Mouse (Mus musculus): ENCODE measurements around the gene Rslcan18.
A peak's percentile ranks its signal among the peaks of the same experiment; 100 is the strongest.
"Not testable (repeated sequence)": the region's sequence is repeated elsewhere in the genome, so short reads cannot be mapped to it uniquely, and the experiment has no call there.

Rslcan18 gene

DNA sequence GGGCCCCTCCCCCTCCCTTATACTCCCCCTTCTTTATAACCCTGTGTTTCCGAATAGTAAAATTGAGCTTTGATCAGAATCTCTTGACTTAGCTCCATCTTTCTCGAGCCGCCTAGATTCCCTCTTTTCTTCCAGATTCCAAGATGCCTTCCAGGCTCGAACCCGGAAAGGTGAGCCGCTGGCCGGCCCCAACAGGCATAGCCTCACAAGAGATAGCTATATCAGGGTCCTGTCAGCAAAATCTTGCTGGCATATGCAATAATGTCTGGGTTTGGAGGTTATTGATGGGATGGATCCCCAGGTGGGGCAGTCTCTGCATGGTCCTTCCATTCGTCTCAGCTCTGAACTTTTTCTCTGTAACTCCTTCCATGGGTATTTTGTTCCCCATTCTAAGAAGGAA is at the start of gene Rslcan18:
Gene Rslcan18 (minus strand): TSS at position 101 of the 400 bp plus-strand sequence.
- ATAC-seq (ENCODE audit: low TSS enrichment): not testable (repeated sequence)

DNA sequence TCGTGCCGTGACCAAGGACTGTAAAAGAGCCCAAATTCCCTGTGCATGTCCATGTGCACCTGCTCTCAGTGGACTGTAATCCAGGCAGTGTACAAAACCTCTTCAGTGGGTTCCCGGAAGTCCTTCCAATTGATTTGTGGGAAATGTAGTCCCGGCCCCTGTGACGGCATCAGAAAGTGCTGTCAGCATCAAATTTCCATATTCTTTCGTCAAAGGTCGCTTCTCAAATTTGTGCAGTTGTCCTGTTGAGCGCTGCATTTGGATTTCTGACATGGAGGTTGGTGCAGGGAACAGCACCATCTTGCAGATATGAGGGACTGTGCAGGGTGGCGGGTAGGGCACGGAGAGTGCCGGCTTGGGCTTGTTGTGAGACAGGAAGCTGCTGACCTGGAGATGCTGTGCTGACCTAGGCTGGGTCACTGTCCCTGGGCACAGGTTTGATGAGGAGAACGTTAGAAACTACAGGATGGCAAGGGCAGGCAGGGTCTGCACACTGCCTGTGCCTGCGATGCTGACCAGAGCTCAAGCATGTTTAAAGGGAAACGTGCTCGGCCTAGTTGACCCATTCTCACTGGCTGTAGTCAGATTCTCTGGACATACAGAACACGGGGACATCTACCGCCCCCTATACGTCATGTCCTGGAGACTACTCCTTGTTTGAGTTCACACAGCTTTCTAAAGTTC is 12.1 kb upstream of the Rslcan18 start:
- ATAC-seq (ENCODE audit: low TSS enrichment): peak; percentile 100

DNA sequence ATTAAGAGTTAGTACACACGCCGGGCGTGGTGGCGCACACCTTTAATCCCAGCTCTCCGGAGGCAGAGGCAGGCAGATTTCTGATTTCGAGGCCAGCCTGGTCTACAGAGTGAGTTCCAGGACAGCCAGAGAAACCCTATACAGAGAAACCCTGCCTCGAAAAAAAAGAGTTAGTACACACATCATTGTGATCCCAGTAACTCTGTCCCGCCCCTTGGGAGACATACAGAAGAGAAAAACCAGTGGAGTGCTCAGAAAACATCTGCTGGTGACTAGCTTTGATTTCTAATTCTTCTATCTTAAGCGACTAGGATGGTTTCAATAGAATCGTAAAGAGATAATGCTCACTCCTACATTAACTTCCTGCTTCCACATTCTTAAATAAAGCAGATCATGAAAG is 11.4 kb upstream of the Rslcan18 start:
- peak; percentile 29 for ATAC-seq (ENCODE audit: low TSS enrichment)

DNA sequence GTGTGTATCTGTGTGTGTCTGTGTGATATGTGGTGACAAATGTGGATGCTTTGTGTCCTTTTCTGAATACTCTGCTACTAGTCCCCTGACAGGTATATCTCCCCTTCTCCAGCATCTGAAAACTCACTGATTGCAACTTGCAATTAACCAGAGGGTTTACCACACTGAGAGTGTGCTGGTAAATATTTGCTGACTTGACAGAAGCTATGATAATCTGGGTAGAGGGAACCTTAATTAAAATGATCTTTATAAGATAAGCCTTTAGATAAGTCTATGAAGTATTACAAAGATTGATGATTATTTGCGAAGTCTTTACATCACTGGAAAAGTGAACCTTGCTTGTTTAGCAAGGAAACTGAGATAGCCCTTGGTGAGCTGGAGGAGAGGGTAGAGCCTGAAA is 8.4 kb upstream of the Rslcan18 start:
- ATAC-seq (ENCODE audit: low TSS enrichment): no peak

DNA sequence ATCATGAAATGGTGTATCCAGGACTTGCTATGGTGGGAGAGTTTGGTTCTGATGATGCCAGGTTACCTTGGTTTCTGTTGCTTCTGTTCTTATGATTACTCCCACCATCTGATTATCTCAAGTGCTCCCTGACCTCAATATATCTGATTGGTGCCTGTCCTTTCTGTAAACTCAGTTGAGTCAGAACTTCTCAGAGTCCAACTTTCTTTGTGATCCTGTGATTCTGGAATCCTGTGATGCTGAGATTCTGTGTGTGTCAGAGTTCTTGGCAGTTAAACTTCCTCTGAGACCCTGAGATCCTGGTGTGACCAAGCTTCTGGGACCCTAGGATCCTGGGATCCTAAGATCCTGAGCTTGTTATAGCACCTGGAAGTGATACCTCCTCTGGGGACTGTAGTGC is 5.3 kb upstream of the Rslcan18 start, which contains the start of gene Zfp759:
Gene Zfp759 (plus strand): TSS at position 301 of the 400 bp plus-strand sequence.
- ATAC-seq (ENCODE audit: low TSS enrichment): not testable (repeated sequence)

DNA sequence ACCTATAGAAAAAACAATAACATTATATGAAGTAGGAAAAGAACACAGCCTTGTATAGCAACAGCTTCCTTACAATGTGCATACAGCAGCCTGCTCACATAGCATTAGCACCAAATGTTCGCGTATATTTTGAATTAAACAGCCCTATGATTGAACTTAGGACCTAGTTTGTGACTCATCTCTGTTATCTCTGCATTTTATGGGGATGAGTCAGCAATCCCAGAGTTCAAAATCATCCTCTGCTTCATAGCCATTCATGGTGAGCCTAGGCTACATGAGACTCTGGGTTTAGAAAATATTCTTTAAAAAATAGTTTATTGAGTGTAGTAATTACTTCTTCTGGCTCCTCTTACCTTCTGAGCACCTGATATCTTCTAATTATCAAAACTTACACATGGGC is 2.8 kb downstream of the Rslcan18 start:
- ATAC-seq (ENCODE audit: low TSS enrichment): no peak

DNA sequence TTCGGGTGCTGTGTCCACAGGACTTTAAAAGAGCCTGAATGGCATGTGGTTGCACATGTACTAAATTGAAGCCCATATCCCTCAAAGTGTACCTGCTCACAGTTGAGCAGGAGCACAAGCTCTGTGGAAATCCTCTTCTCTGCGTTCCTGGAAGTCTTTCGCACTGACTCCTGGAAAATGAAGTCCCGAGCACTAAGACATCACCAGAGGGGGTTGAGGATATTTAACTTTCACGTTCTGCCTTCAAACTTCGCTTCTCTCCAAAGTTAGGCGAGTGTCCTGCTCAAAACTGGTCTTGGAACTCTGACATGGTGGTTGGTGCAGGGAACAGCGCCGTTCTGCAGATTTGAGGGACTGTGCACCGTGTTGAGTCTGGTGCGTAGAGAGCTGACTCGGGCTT is 4.0 kb downstream of the Rslcan18 start:
- no peak for ATAC-seq (ENCODE audit: low TSS enrichment)

DNA sequence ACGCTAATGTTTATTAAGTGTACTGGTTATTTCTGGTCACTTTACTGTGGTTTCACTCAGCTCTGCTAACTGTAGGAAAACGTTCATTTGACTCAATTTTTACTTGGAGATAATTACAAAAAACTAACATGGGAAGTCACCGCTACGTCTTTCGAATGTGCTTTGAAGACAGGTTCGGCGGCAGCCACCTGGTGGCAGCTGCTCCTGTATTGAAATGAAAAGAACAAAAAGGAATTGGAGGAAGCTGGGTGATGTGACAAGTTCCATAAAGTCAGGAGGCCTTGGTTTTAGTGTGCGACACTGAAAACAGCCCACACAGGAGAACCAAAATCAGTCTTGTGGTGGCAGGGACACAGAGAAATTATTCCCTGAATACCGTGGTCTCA is 7.2 kb downstream of the Rslcan18 start:
- peak; percentile 83 for ATAC-seq (ENCODE audit: low TSS enrichment)

DNA sequence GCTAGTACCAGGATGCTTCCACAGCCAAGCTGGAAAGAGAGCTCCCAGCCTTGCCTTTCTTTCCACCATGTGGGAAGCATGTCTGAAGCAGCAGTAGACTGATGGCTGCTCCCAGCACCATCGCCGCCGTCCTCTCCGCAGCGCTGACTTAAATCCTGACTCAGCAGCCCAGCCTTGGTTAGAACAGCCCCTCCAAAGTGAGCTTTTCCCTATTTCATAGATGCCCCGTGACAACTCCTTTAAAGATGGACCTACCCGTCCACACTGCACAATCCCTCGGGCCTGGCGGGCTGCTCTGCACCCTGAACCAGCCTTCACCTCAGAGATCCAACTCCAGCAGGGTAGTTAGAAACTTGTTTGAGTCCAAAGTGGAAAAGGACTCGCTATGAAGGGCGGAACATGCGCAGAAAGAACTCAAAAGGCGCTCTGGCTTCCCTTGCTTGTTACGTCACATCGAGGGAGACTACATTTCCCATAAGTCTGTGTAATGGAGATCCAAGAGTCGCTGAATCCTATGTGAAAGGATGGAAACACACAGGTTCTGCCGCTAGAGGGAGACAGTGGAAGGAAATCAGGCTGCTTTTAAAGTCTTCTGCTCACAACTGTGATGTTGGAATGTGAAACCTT is 7.8 kb downstream of the Rslcan18 start, which contains the start of gene Gm28557:
Gene Gm28557 (minus strand): TSS at position 411 of the 627 bp plus-strand sequence.
- peak; percentile 98 for ATAC-seq (ENCODE audit: low TSS enrichment)

DNA sequence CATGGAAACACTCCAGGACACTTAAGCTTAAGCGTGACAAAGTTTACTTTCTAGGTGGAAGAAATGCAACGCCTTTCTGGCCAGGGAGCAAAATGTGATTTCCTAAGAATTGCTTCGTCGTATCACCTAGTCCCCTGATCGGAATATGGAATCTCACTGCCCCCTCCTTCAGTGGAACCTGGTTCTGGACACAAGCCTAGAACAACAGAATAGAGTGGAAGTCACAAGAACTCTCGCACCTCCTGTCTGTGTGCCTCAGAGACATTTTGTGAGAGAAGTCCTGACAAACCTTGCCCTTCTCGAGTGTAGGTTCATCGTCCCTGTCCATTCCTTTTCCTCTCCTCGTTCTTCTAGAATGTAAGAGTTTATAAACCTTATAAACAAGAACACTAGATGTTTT is 8.4 kb downstream of the Rslcan18 start:
- no peak for ATAC-seq (ENCODE audit: low TSS enrichment)

DNA sequence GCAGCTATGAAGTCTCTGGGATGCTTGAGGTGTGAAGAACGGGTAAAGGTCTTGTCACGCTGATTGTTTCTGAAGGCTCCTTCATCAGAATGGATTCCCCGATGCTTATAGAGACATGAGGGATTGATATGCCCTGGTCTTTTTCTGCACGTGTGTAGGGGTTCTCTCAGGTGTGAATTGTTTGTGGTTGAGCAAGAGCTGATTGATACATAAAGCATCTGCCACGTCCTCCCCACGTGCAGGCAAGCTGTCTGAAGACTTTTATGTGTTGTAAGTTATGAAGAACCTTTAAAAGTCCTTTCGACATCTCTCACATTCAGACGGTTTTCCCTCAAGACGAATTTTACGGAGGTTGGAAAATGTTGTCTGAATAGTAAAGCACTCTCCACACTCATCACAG is 18.2 kb downstream of the Rslcan18 start, which contains the start of gene Zfp708:
Gene Zfp708 (minus strand): TSS at position 101 of the 400 bp plus-strand sequence.
- ATAC-seq (ENCODE audit: low TSS enrichment): no peak

DNA sequence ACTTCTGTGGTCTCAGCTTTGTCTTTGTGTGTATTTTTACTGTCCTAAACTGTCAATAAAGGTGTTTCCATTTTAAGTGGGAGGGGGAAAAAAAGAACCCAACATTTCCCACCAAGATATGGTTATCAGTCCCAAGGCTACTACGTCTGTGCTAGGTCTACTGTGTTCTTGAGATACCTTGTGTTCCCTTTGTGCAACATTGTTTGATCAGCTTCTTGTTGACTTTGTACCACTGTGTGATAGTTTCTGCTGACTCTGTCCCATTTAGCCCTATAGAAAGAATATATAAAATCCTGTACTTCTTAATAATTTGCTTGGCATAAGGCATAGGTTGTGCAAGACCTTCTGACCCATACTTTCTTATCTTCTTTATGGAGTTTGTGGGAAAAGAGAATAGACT is 25.9 kb downstream of the Rslcan18 start:
- no peak for ATAC-seq (ENCODE audit: low TSS enrichment)

DNA sequence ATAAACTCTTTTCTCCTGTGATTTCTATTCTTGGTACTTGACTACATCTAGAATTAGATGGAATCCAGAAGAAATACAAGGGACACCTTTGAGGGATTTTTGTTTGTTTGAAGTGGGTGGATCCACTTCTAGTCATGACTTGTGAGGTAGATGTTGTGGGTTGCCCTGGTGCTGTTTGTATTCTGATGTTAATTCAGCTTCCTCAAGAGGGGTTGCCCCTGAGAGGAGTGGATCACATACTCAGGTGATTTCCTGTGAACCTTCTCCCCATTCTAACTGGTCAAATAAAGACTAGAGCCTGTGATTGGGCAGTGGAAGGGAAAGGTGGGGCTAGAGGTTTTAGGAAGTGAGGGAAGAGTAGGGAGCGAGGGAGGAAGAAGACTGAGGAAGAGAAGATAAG is 34.1 kb downstream of the Rslcan18 start:
- ATAC-seq (ENCODE audit: low TSS enrichment): no peak

DNA sequence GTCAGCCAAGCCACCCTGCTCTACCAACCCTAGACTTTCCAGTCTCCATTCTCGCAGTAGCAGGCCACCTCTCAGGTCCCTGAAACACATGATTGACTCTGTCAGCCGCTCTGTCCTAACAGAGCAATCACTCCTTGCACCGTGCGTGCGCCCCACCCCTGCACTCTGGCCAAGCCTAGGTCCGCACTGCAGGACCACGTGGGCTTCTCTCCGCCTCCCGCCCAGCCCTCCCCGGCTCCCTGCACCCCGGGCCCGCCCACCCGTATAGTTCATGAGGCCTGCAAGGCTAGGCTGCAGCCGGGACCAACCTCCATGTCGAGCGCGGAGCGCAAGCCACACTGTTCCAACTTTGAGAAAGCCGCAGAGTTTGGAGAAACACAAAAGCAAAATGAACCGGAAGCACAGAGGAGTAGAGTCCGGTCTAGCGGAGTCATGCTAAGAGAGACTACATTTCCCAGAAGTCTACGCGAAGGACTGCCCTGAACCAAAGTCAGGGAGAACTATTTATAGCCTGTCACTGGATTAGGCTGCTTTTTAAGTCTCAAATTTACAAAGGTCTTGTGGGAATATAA is 34.8 kb downstream of the Rslcan18 start:
- peak; percentile 97 for ATAC-seq (ENCODE audit: low TSS enrichment)

DNA sequence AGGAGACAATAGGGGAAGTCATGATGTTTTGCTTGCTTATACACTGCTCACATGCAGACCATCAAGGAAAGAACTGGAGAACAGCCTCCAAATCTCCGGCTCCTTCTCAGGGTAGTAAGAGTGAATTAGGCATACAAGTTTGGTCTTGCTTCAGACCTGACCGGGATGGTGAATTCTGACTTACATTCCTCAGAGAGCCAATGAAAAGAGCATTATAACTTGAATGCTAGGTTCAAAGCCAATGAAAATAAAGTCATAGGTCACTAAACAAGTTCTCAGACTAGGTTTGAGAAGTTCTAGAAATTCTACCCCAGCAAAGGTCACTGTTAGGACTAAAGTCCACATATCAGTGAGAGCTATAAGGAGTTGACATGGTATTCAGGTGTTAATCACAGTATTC is 38.8 kb downstream of the Rslcan18 start:
- ATAC-seq (ENCODE audit: low TSS enrichment): no peak

DNA sequence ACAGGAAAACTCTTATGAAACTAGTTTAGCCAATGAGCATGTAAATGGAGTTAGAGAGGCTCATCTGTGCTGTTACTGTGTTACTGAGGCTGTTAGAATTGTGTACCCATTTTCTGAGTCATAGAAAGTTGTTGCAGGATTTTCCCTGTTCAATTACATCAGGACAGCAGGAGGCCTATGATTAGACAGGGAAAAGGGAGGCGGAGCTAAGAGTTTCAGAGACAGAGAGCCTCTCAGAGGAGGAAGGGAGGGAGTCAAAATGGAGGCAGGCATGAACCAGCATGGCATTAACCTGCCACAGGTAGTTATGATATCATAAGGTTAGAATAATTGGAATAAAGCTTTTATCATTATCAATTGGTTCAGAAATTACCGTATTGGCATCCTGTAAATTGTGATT is 43.3 kb downstream of the Rslcan18 start:
- no peak for ATAC-seq (ENCODE audit: low TSS enrichment)

DNA sequence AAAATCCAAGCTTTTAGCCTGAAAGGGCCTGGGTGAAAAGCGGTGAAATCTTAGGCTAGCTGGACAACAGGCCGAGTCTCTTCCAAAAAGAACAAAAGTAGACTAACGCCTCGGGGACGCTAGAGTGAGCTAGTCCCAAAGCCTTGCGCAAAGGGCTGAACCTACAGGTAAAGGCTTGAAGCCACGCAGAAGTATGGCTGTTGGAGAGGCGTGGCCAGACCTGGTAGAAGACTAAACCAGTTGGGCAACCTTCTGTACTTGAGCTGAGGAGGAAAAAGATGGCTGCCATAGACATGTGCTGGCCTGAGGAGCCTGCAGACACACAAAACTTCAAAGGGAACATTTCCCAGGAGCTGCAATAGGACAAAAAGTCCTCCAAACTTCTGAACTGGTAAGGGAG is 50.7 kb downstream of the Rslcan18 start:
- no peak for ATAC-seq (ENCODE audit: low TSS enrichment)

DNA sequence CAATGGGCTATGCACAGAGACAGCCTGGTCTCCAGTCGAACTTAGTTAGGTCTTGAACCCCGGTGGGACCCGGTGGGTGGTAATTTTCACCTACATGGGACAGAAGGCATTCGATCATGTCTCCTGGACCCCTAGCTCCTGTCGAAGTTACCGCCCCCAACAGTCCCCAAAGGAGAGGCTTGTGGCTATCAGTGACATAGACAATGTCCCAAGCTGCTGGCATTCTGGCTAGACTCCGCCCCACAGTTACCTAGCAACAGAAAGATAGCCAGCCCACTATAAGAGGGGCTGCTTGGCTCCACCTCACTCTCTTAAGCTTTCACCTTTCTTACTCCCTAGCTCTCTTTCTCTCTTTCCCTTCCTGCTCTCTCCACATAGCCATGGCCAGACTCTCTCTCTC is 53.6 kb downstream of the Rslcan18 start:
- no peak for ATAC-seq (ENCODE audit: low TSS enrichment)

DNA sequence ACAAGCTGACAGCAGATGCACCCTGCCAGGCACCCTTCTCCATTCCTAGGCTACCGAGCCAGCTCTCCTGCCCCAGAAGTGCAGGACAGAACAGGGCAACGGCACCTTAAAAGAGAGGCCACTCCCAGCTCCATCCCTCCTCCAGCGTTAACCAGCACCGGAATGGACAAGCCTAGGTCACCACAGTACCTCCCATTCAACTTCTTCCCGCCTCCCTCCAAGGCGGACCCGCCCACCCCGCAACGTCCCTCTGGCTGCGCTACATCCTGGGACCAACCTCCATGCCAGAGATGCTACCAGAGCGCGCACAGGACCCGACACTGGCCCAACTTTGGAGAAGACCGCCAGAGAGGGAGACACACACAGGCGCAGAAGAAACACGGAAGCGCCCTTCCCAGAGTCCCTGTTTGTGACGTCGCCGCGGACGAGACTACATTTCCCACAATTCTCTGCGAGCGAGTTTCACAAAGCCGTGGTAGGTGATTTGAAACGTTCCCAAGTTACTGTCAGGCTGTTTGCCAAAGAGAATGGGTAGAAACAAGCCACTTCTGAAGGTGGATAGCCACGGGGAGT is 55.2 kb downstream of the Rslcan18 start, which contains the start of gene Zfp712:
Gene Zfp712 (minus strand): TSS at position 385 of the 573 bp plus-strand sequence.
- ATAC-seq (ENCODE audit: low TSS enrichment): peak; percentile 98

DNA sequence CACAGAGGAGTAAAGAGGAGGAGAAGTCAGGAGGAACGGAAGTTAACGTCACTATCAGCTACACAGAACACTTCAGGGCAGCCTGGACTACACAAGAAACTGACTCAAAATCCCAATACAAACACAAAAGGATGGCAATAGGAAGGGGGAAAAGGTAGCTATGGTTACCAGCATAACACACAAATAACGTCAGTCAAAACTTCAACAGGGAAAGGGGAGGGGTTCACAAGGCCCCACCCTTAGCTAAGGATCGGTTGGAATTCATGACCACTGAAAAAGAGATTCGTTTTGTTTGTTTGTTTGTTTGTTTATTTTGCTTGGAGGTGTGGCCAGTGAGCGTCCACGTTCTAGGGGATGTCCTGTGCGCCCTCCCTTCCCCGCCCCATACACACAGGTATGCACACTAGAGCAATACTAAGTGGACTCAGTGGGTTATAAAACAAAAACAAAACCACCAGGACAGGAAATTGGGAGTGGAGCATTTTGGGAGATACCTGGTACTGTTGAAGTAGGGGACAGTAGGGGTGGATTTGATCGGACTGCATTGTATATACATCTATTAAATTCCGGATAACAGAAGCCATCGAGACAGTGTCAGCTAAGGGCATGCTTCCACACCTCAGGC is 55.8 kb downstream of the Rslcan18 start:
- peak; percentile 43 for ATAC-seq (ENCODE audit: low TSS enrichment)
